Mouse (Mus musculus) MN1 (cell line): ENCODE data around the gene Dennd6b.

Experiments
- DNase-seq: peaks from one replicate; pipeline ENCODE4 v3.0.0-alpha.2; 2016; ENCODE audit warnings: low spot score

The Dennd6b gene

GRCm38 (mm10) chr15:89181561-89182270 is 14.6 kb downstream of the Dennd6b start:
- no peak for DNase-seq

GRCm38 (mm10) chr15:89180571-89181229 is 15.6 kb downstream of the Dennd6b start, which contains the start of gene Plxnb2:
Gene Plxnb2 (minus strand): TSS chr15:89180788.
- DNase-seq = peak; percentile 94

GRCm38 (mm10) chr15:89180081-89180541 is 16.2 kb downstream of the Dennd6b start:
- peak; percentile 58 for DNase-seq

GRCm38 (mm10) chr15:89179630-89179964 is 16.7 kb downstream of the Dennd6b start:
- peak; percentile 31 for DNase-seq

GRCm38 (mm10) chr15:89178954-89179629 is 17.2 kb downstream of the Dennd6b start:
- peak; percentile 61 for DNase-seq

GRCm38 (mm10) chr15:89178260-89178860 is 17.9 kb downstream of the Dennd6b start:
- DNase-seq = no peak

- DNase-seq = no peak
Measured at GRCm38 (mm10) chr15:89177576-89178259, 18.6 kb downstream of the Dennd6b start.

- peak; percentile 70 for DNase-seq
Measured at GRCm38 (mm10) chr15:89177121-89177520, 19.2 kb downstream of the Dennd6b start.

GRCm38 (mm10) chr15:89175411-89176155 is 20.7 kb downstream of the Dennd6b start:
- no peak for DNase-seq

GRCm38 (mm10) chr15:89174889-89175339 is 21.4 kb downstream of the Dennd6b start:
- DNase-seq = no peak

GRCm38 (mm10) chr15:89173906-89174214 is 22.4 kb downstream of the Dennd6b start:
- DNase-seq = peak; percentile 83

- peak; percentile 68 for DNase-seq
Measured at GRCm38 (mm10) chr15:89173024-89173905, 23.0 kb downstream of the Dennd6b start.

- DNase-seq = peak; percentile 34
Measured at GRCm38 (mm10) chr15:89172276-89172935, 23.9 kb downstream of the Dennd6b start.

GRCm38 (mm10) chr15:89171526-89172051 is 24.7 kb downstream of the Dennd6b start:
- no peak for DNase-seq

GRCm38 (mm10) chr15:89170102-89170501 is 26.2 kb downstream of the Dennd6b start:
- DNase-seq = no peak

- peak; percentile 78 for DNase-seq
Measured at GRCm38 (mm10) chr15:89169431-89169830, 26.9 kb downstream of the Dennd6b start.

- DNase-seq = no peak
Measured at GRCm38 (mm10) chr15:89168922-89169321, 27.4 kb downstream of the Dennd6b start.

GRCm38 (mm10) chr15:89165478-89165877 is 30.8 kb downstream of the Dennd6b start:
- DNase-seq = no peak

- no peak for DNase-seq
Measured at GRCm38 (mm10) chr15:89161397-89161796, 34.9 kb downstream of the Dennd6b start.
